Mouse (Mus musculus): ENCODE data around the gene Mgst2. TPM values are rescaled to one million over a fixed set of nuclear protein-coding genes. Genes with fewer than 3 reads are reported as not detected.
A peak's percentile ranks its signal among the peaks of the same experiment; 100 is the strongest.

Gene Mgst2
- polyA plus RNA-seq, 1 experiment from 2014 or later = 0.58 TPM

DNA sequence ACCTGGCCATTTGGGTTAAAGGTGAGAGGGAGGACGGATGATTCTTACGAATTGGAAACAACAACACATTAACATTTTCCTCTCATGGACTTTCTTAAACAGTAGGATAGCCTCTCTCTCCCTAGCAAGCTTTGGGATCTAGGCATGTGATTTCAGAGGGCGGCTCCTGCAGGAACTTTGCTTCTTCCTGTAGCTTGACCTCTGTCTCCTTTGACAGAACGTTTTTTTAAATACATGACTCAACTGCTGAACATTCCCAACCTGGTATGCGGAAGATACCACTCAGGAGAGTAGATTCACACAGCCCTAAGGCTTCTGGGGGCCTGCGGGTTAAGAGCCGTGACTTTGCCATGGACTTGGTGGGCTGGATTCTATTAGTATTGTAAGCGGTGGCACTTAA lies 10.7 kb upstream of the Mgst2 start:
- no peaks in the 10 kb centered on the region for H3K36me3 ChIP-seq (ENCODE audit: control insufficient read depth, insufficient read depth, low read length)
- H3K4me3 ChIP-seq (ENCODE audit: low read depth, low read length) = no peak overlapping the region
- no peak for DNase-seq (ENCODE audit: low spot score)
- WGBS = 84% methylated on average over 8 of the region's 8 CpGs
- H3K27me3 ChIP-seq (ENCODE audit: control insufficient read depth, insufficient read depth, low read length) = no peaks in the 10 kb centered on the region
- no peaks in the 10 kb centered on the region for H3K9me3 ChIP-seq (ENCODE audit: control insufficient read depth, low read length)
- no peaks in the 10 kb centered on the region for H3K4me1 ChIP-seq (ENCODE audit: control insufficient read depth, insufficient read depth, low read length)
- no peak overlapping the region for H3K27ac ChIP-seq (ENCODE audit: low read depth, low read length)
- ATAC-seq (ENCODE audit: insufficient read depth, low FRiP score, low TSS enrichment) = no peak
- H3K9ac ChIP-seq (ENCODE audit: low read length) = no peak overlapping the region
- H3K4me2 ChIP-seq (ENCODE audit: low read depth) = no peak overlapping the region

DNA sequence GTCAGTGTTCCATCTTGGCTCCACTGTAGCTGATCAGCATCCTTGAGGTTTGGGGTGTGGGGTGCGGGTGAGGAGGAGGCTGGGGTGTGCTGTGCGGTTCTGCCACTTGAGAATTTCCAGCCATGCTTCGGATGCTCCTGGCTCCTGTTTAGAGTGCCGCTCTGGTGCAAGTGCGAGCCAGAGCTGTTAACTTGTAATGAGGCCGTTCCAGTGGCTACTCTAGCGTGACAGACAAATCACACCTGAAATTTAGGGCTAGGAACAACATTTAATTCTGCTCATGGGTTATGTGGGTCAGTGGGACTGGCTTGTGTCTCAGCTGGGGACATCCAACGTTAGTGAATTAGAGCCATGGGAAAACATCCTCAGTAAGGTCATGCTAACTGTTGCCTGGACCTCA lies 10.2 kb upstream of the Mgst2 start:
- no peak for DNase-seq (ENCODE audit: low spot score)
- Histone ChIP-seq H3K4me2 (ENCODE audit: low read depth) (no peak overlapping the region), H3K27me3 (ENCODE audit: control insufficient read depth, insufficient read depth, low read length) (no peaks in the 10 kb centered on the region), H3K9me3 (ENCODE audit: control insufficient read depth, low read length) (no peaks in the 10 kb centered on the region), H3K27ac (ENCODE audit: low read depth, low read length) (no peak overlapping the region), H3K36me3 (ENCODE audit: control insufficient read depth, insufficient read depth, low read length) (no peaks in the 10 kb centered on the region), H3K9ac (ENCODE audit: low read length) (no peak overlapping the region), H3K4me3 (ENCODE audit: low read depth, low read length) (no peak overlapping the region), H3K4me1 (ENCODE audit: control insufficient read depth, insufficient read depth, low read length) (no peaks in the 10 kb centered on the region)
- 81% methylated on average over 8 of the region's 8 CpGs for WGBS
- no peak for ATAC-seq (ENCODE audit: insufficient read depth, low FRiP score, low TSS enrichment)

- DNase-seq (ENCODE audit: low spot score) (no peak), ATAC-seq (ENCODE audit: insufficient read depth, low FRiP score, low TSS enrichment) (no peak)
- WGBS = 81% methylated on average over 2 of the region's 2 CpGs
- no peak overlapping the region for H3K4me2 ChIP-seq (ENCODE audit: low read depth)
- H3K4me3 ChIP-seq (ENCODE audit: low read depth, low read length) = no peak overlapping the region
- H3K27me3 ChIP-seq (ENCODE audit: control insufficient read depth, insufficient read depth, low read length) = no peaks in the 10 kb centered on the region
- H3K9ac ChIP-seq (ENCODE audit: low read length) = no peak overlapping the region
- no peaks in the 10 kb centered on the region for H3K9me3 ChIP-seq (ENCODE audit: control insufficient read depth, low read length)
- no peak overlapping the region for H3K27ac ChIP-seq (ENCODE audit: low read depth, low read length)
- H3K4me1 ChIP-seq (ENCODE audit: control insufficient read depth, insufficient read depth, low read length) = no peaks in the 10 kb centered on the region
- H3K36me3 ChIP-seq (ENCODE audit: control insufficient read depth, insufficient read depth, low read length) = no peaks in the 10 kb centered on the region
Observed at GRCm38 (mm10) chr3:51651149-51651548, 9.0 kb upstream of the Mgst2 start.

DNA sequence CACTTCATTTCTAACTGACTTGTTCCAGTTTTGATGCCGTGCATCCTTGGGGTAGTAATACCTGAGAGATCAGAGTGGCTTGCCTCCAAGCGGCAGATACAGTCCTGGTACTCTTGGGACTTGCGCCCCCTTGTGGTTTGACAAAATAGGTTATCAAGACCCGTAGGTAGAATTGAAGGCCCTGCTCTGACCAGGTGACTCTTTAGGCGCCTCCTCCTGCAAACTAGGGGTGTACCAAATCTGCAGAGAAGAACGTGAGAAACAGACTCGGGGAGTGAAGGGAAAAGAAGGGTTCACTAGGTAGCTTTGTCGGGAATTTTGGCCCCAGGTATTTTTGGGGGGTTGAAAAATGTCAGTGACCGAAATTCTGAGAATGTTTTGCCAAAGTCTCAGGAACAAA lies 7.9 kb upstream of the Mgst2 start:
- Histone ChIP-seq H3K27ac (ENCODE audit: low read depth, low read length) (no peak overlapping the region), H3K9ac (ENCODE audit: low read length) (no peak overlapping the region), H3K4me1 (ENCODE audit: control insufficient read depth, insufficient read depth, low read length) (no peaks in the 10 kb centered on the region), H3K4me3 (ENCODE audit: low read depth, low read length) (no peak overlapping the region), H3K9me3 (ENCODE audit: control insufficient read depth, low read length) (no peaks in the 10 kb centered on the region), H3K4me2 (ENCODE audit: low read depth) (peak overlapping the region; percentile 19; the same call in 1 of the 2 replicates), H3K27me3 (ENCODE audit: control insufficient read depth, insufficient read depth, low read length) (no peaks in the 10 kb centered on the region), H3K36me3 (ENCODE audit: control insufficient read depth, insufficient read depth, low read length) (no peaks in the 10 kb centered on the region)
- ATAC-seq (ENCODE audit: insufficient read depth, low FRiP score, low TSS enrichment) = peak; percentile 67; the same call in 1 of the 2 replicates
- 4% methylated on average over 9 of the region's 9 CpGs for WGBS
- peak; percentile 73 for DNase-seq (ENCODE audit: low spot score)

DNA sequence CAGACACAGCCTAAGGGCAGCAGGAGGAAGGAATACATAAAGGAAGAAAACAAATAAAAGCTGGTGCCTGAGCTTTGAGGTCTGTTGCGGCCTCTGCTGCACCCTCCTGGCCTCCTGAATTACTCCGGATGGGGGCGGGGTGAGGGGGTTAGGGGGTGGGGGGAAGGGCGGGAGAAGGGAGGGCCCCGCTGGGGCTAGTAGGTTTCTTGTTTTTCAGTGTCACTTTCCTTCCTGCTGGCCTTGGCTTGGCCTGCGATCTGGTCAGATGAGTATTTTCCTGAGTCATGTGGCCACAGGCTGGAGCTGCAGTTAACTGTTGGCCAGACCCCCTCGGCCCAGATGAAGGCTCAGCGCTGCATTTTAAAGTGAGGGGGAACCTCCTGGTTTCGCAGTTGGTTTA lies 7.5 kb upstream of the Mgst2 start:
- 2% methylated on average over 9 of the region's 9 CpGs for WGBS
- ATAC-seq (ENCODE audit: insufficient read depth, low FRiP score, low TSS enrichment) = peak; percentile 45; the same call in 1 of the 2 replicates
- no peak overlapping the region for H3K9ac ChIP-seq (ENCODE audit: low read length)

DNA sequence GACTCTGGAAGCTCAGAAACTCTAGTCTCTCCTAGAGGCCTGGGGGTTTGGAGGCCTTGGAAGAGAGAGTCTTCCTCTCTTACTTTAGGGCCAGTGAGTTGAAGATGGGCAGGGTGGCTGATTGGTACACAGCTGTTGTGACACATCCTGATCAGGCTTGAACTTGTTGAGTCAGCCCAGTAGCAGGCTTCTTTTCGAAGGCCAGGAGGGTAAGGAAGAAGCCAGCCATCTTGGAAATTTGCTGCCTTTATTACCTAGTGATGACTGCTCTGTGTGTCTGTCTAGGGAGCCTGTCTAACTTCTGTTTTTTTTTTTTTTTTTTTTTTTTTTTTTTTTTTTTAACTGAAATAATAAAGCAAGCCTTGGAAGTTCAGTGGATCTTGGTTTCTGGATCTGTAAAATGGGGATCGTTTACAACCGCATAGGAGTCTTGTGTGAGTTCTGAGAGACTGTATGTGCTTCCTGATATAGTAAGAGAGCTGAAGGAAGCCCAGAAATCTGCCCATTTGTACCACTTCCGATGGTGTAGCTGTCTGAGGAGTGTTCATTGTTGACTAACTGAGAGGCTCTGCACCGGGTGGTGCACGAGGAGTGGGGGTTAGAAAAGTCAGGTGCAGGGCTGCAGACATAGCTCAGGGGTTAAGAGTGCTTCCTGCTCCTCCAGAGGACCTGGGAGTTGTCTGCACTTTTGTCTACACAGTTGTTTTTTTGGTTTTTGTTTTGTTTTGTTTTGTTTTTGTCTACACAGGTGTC lies 5.7 kb upstream of the Mgst2 start:
- Histone ChIP-seq H3K27me3 (ENCODE audit: control insufficient read depth, insufficient read depth, low read length) (no peaks in the 10 kb centered on the region), H3K27ac (ENCODE audit: low read depth, low read length) (no peak overlapping the region), H3K9me3 (ENCODE audit: control insufficient read depth, low read length) (no peaks in the 10 kb centered on the region), H3K4me1 (ENCODE audit: control insufficient read depth, insufficient read depth, low read length) (no peaks in the 10 kb centered on the region), H3K36me3 (ENCODE audit: control insufficient read depth, insufficient read depth, low read length) (no peaks in the 10 kb centered on the region), H3K4me2 (ENCODE audit: low read depth) (no peak overlapping the region), H3K4me3 (ENCODE audit: low read depth, low read length) (no peak overlapping the region), H3K9ac (ENCODE audit: low read length) (no peak overlapping the region)
- no peak for ATAC-seq (ENCODE audit: insufficient read depth, low FRiP score, low TSS enrichment)
- DNase-seq (ENCODE audit: low spot score) = no peak
- 87% methylated on average over 6 of the region's 6 CpGs for WGBS

More for the DNA sequence above, 7.5 kb upstream of the Mgst2 start:
- H3K4me1 ChIP-seq (ENCODE audit: control insufficient read depth, insufficient read depth, low read length) = no peaks in the 10 kb centered on the region
- no peak overlapping the region for H3K4me3 ChIP-seq (ENCODE audit: low read depth, low read length)
- no peaks in the 10 kb centered on the region for H3K27me3 ChIP-seq (ENCODE audit: control insufficient read depth, insufficient read depth, low read length)
- no peaks in the 10 kb centered on the region for H3K9me3 ChIP-seq (ENCODE audit: control insufficient read depth, low read length)
- H3K36me3 ChIP-seq (ENCODE audit: control insufficient read depth, insufficient read depth, low read length) = no peaks in the 10 kb centered on the region
- 0 out of 2 replicates have a peak overlapping the region, but pooled peaks have one; percentile 21 for H3K27ac ChIP-seq (ENCODE audit: low read depth, low read length)
- peak overlapping the region; percentile 19 for H3K4me2 ChIP-seq (ENCODE audit: low read depth)
- peak; percentile 54 for DNase-seq (ENCODE audit: low spot score)

GRCm38 (mm10) chr3:51659415-51659814 lies 745 bp upstream of the Mgst2 start:
- Histone ChIP-seq H3K27me3 (ENCODE audit: control insufficient read depth, insufficient read depth, low read length) (no peaks in the 10 kb centered on the region), H3K9me3 (ENCODE audit: control insufficient read depth, low read length) (no peaks in the 10 kb centered on the region), H3K36me3 (ENCODE audit: control insufficient read depth, insufficient read depth, low read length) (no peaks in the 10 kb centered on the region), H3K9ac (ENCODE audit: low read length) (no peak overlapping the region), H3K4me2 (ENCODE audit: low read depth) (no peak overlapping the region), H3K4me3 (ENCODE audit: low read depth, low read length) (no peak overlapping the region), H3K4me1 (ENCODE audit: control insufficient read depth, insufficient read depth, low read length) (no peaks in the 10 kb centered on the region), H3K27ac (ENCODE audit: low read depth, low read length) (no peak overlapping the region)
- ATAC-seq (ENCODE audit: insufficient read depth, low FRiP score, low TSS enrichment) = no peak
- no peak for DNase-seq (ENCODE audit: low spot score)
- 88% methylated on average over 5 of the region's 5 CpGs for WGBS

GRCm38 (mm10) chr3:51660821-51661276 lies 689 bp downstream of the Mgst2 start:
- no peak for DNase-seq (ENCODE audit: low spot score)
- Histone ChIP-seq H3K4me2 (ENCODE audit: low read depth) (no peak overlapping the region), H3K9me3 (ENCODE audit: control insufficient read depth, low read length) (no peaks in the 10 kb centered on the region), H3K27me3 (ENCODE audit: control insufficient read depth, insufficient read depth, low read length) (no peaks in the 10 kb centered on the region), H3K36me3 (ENCODE audit: control insufficient read depth, insufficient read depth, low read length) (no peaks in the 10 kb centered on the region), H3K27ac (ENCODE audit: low read depth, low read length) (no peak overlapping the region), H3K4me1 (ENCODE audit: control insufficient read depth, insufficient read depth, low read length) (no peaks in the 10 kb centered on the region), H3K4me3 (ENCODE audit: low read depth, low read length) (no peak overlapping the region), H3K9ac (ENCODE audit: low read length) (no peak overlapping the region)
- 74% methylated on average over 3 of the region's 3 CpGs for WGBS
- ATAC-seq (ENCODE audit: insufficient read depth, low FRiP score, low TSS enrichment) = no peak

- no peaks in the 10 kb centered on the region for H3K4me1 ChIP-seq (ENCODE audit: control insufficient read depth, insufficient read depth, low read length)
- no peak overlapping the region for H3K4me3 ChIP-seq (ENCODE audit: low read depth, low read length)
- no peak overlapping the region for H3K4me2 ChIP-seq (ENCODE audit: low read depth)
- H3K36me3 ChIP-seq (ENCODE audit: control insufficient read depth, insufficient read depth, low read length) = no peaks in the 10 kb centered on the region
- DNase-seq (ENCODE audit: low spot score) (no peak), ATAC-seq (ENCODE audit: insufficient read depth, low FRiP score, low TSS enrichment) (no peak)
- H3K9ac ChIP-seq (ENCODE audit: low read length) = no peak overlapping the region
- no peak overlapping the region for H3K27ac ChIP-seq (ENCODE audit: low read depth, low read length)
- no peaks in the 10 kb centered on the region for H3K9me3 ChIP-seq (ENCODE audit: control insufficient read depth, low read length)
- H3K27me3 ChIP-seq (ENCODE audit: control insufficient read depth, insufficient read depth, low read length) = no peaks in the 10 kb centered on the region
- WGBS = 70% methylated on average over 5 of the region's 5 CpGs
Observed at GRCm38 (mm10) chr3:51661376-51661775, 1.2 kb downstream of the Mgst2 start.

Measured in neural tube, embryonic 11.5 days (tissue).